Mouse (Mus musculus): ENCODE data around the gene Bok. TPM values are rescaled to one million over a fixed set of nuclear protein-coding genes. Genes with fewer than 3 reads are reported as not detected.

Gene Bok
- polyA plus RNA-seq, 1 experiment: 11.9 TPM

- TF ChIP-seq POLR2A (IDR thresholded peaks at IDR 0.05; ENCODE audit: low read depth, low read length) (no peak), CTCF (IDR thresholded peaks at IDR 0.05; ENCODE audit: borderline replicate concordance, insufficient read depth, low read length) (no peak)
Measured at GRCm38 (mm10) chr1:93689901-93690496, 4.5 kb downstream of the Bok start.

DNA sequence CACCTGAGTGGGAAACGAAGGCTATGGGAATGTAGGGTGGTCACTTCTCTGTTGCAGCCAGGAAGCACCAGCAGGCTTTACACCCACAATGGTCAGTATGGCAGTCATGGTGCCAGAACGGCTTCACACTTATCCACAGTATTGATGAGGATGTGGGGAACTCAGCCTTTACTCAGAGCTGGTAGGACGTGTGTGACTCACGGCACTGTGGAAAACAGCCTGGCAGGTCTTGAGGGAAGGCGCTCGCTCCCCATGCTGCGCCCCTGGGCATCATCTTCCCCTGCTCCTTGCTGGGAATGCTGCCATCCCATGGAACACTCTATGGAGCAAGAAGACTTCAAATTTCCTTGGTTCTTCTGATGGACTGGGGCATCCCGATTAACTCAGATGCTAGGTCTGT is 5.6 kb downstream of the Bok start:
- TF ChIP-seq POLR2A (IDR thresholded peaks at IDR 0.05; ENCODE audit: low read depth, low read length) (no peak), CTCF (IDR thresholded peaks at IDR 0.05; ENCODE audit: borderline replicate concordance, insufficient read depth, low read length) (no peak)
- no peak overlapping the region for H3K4me3 ChIP-seq (ENCODE audit: insufficient read depth, low read length)
- no peak overlapping the region for H3K27ac ChIP-seq (ENCODE audit: insufficient read depth, low read length)
- peaks cover 6% of the 10 kb centered on the region; the same call in 1 of the 2 replicates for H3K4me1 ChIP-seq (ENCODE audit: control insufficient read depth, insufficient read depth, low read length)

More at GRCm38 (mm10) chr1:93689901-93690496, 4.5 kb downstream of the Bok start:
- Histone ChIP-seq H3K4me1 (ENCODE audit: control insufficient read depth, insufficient read depth, low read length) (peaks cover 6% of the 10 kb centered on the region; the same call in 1 of the 2 replicates), H3K27ac (ENCODE audit: insufficient read depth, low read length) (no peak overlapping the region), H3K4me3 (ENCODE audit: insufficient read depth, low read length) (no peak overlapping the region)

GRCm38 (mm10) chr1:93691786-93692357 is 6.4 kb downstream of the Bok start:
- TF ChIP-seq CTCF (IDR thresholded peaks at IDR 0.05; ENCODE audit: borderline replicate concordance, insufficient read depth, low read length) (no peak), POLR2A (IDR thresholded peaks at IDR 0.05; ENCODE audit: low read depth, low read length) (no peak)
- Histone ChIP-seq H3K4me1 (ENCODE audit: control insufficient read depth, insufficient read depth, low read length) (peaks cover 6% of the 10 kb centered on the region; the same call in 1 of the 2 replicates), H3K27ac (ENCODE audit: insufficient read depth, low read length) (no peak overlapping the region), H3K4me3 (ENCODE audit: insufficient read depth, low read length) (no peak overlapping the region)

GRCm38 (mm10) chr1:93692773-93693172 is 7.3 kb downstream of the Bok start:
- TF ChIP-seq POLR2A (IDR thresholded peaks at IDR 0.05; ENCODE audit: low read depth, low read length) (no peak), CTCF (IDR thresholded peaks at IDR 0.05; ENCODE audit: borderline replicate concordance, insufficient read depth, low read length) (no peak)
- no peak overlapping the region for H3K4me3 ChIP-seq (ENCODE audit: insufficient read depth, low read length)
- H3K4me1 ChIP-seq (ENCODE audit: control insufficient read depth, insufficient read depth, low read length): no peaks in the 10 kb centered on the region
- no peak overlapping the region for H3K27ac ChIP-seq (ENCODE audit: insufficient read depth, low read length)

- H3K4me1 ChIP-seq (ENCODE audit: control insufficient read depth, insufficient read depth, low read length): no peaks in the 10 kb centered on the region
- H3K27ac ChIP-seq (ENCODE audit: insufficient read depth, low read length): no peak overlapping the region
- H3K4me3 ChIP-seq (ENCODE audit: insufficient read depth, low read length): no peak overlapping the region
- no peak for TF ChIP-seq POLR2A (IDR thresholded peaks at IDR 0.05; ENCODE audit: low read depth, low read length)
- TF ChIP-seq CTCF (IDR thresholded peaks at IDR 0.05; ENCODE audit: borderline replicate concordance, insufficient read depth, low read length): no peak
Measured at GRCm38 (mm10) chr1:93693502-93693901, 8.0 kb downstream of the Bok start.

DNA sequence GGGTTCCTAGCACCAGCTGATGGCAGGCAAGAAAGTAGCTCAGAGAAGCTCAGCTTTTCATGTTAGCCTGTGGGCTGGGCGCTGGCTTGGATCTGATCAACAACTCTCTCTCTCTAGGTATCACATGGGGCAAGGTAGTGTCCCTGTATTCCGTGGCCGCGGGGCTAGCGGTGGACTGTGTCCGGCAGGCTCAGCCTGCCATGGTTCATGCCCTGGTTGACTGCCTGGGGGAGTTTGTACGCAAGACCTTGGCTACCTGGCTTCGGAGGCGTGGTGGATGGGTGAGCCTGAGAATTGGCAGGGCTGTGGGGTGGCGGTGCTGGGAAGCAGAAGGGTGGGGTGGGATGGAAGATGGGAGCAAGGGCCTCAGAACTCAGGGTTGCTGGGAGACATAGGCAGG is 8.5 kb downstream of the Bok start:
- H3K4me3 ChIP-seq (ENCODE audit: insufficient read depth, low read length): no peak overlapping the region
- H3K4me1 ChIP-seq (ENCODE audit: control insufficient read depth, insufficient read depth, low read length): no peaks in the 10 kb centered on the region
- no peak overlapping the region for H3K27ac ChIP-seq (ENCODE audit: insufficient read depth, low read length)
- TF ChIP-seq POLR2A (IDR thresholded peaks at IDR 0.05; ENCODE audit: low read depth, low read length): no peak
- TF ChIP-seq CTCF (IDR thresholded peaks at IDR 0.05; ENCODE audit: borderline replicate concordance, insufficient read depth, low read length): no peak

DNA sequence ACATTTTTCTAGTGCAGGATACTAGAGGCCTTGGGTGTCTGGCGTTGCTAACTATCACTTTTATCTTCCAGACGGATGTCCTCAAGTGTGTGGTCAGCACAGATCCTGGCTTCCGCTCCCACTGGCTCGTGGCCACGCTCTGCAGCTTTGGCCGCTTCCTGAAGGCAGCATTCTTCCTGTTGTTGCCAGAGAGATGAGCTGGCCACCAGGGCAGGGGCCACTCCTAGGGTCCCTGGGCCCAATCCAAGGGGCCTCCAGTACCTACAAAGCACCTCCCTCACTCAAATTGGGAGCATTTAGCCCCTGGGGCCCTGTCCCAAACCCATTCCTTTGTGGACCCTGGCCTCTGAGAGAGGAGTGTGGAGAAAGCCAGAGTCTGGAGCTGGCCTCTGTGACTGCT is 9.5 kb downstream of the Bok start:
- TF ChIP-seq CTCF (IDR thresholded peaks at IDR 0.05; ENCODE audit: borderline replicate concordance, insufficient read depth, low read length) (no peak), POLR2A (IDR thresholded peaks at IDR 0.05; ENCODE audit: low read depth, low read length) (no peak)
- Histone ChIP-seq H3K27ac (ENCODE audit: insufficient read depth, low read length) (no peak overlapping the region), H3K4me3 (ENCODE audit: insufficient read depth, low read length) (no peak overlapping the region), H3K4me1 (ENCODE audit: control insufficient read depth, insufficient read depth, low read length) (no peaks in the 10 kb centered on the region)

- H3K4me1 ChIP-seq (ENCODE audit: control insufficient read depth, insufficient read depth, low read length): no peaks in the 10 kb centered on the region
- H3K4me3 ChIP-seq (ENCODE audit: insufficient read depth, low read length): no peak overlapping the region
- TF ChIP-seq CTCF (IDR thresholded peaks at IDR 0.05; ENCODE audit: borderline replicate concordance, insufficient read depth, low read length): no peak
- TF ChIP-seq POLR2A (IDR thresholded peaks at IDR 0.05; ENCODE audit: low read depth, low read length): no peak
- H3K27ac ChIP-seq (ENCODE audit: insufficient read depth, low read length): no peak overlapping the region
Measured at GRCm38 (mm10) chr1:93697317-93697716, 11.9 kb downstream of the Bok start.

DNA sequence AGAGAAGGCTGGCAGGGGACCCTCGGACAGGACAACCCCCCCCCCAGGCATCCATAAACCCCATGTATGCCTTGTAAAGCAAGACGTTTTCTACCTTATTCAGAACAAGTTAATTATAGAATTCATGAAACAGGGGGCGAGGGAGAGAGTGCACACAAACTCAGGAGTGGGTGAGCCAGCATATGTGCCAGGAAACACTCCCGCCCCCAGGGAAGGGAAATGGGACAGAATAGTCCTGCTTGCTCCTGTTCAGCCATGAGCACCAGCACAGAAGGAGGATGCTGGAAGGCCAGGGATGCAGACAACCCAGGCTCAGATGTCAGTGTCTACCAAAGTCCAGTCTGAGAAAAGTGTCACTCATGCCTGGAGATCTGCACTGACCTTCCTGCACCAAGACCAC is 13.7 kb downstream of the Bok start:
- TF ChIP-seq CTCF (IDR thresholded peaks at IDR 0.05; ENCODE audit: borderline replicate concordance, insufficient read depth, low read length) (no peak), POLR2A (IDR thresholded peaks at IDR 0.05; ENCODE audit: low read depth, low read length) (no peak)
- Histone ChIP-seq H3K4me1 (ENCODE audit: control insufficient read depth, insufficient read depth, low read length) (no peaks in the 10 kb centered on the region), H3K27ac (ENCODE audit: insufficient read depth, low read length) (no peak overlapping the region), H3K4me3 (ENCODE audit: insufficient read depth, low read length) (no peak overlapping the region)

DNA sequence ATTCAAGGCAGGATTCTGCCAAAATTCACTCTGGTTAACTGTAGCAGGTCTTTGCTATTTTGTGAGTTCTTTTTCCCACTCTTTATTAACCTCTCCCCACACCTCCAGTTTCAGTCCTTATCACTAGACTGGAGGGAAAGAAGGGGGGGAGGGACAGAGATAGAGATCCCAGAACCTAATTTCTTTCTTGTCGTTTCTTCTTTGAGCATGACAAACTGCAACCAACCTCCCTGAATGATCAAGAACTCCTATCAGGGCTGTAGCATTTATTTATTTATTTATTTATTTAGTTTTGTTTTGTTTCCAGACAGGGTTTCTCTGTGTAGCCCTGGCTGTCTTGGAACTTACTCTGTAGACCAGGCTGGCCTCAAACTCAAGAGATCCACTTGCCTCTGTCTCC is 16.6 kb downstream of the Bok start:
- Histone ChIP-seq H3K27ac (ENCODE audit: insufficient read depth, low read length) (no peak overlapping the region), H3K4me3 (ENCODE audit: insufficient read depth, low read length) (no peak overlapping the region), H3K4me1 (ENCODE audit: control insufficient read depth, insufficient read depth, low read length) (no peaks in the 10 kb centered on the region; the same call in 1 of the 2 replicates)
- TF ChIP-seq CTCF (IDR thresholded peaks at IDR 0.05; ENCODE audit: borderline replicate concordance, insufficient read depth, low read length) (no peak), POLR2A (IDR thresholded peaks at IDR 0.05; ENCODE audit: low read depth, low read length) (no peak)
